Mouse (Mus musculus) limb, embryonic 13.5 days (tissue): Measurements from ENCODE around the gene Nfu1. TPM values are rescaled to one million over a fixed set of nuclear protein-coding genes. Genes with fewer than 3 reads are reported as not detected.

Experiments used
- polyA plus RNA-seq: library from polyadenylated mRNA; unstranded; fragments of >200 nt; fragmentation: Nextera tagmentation; extraction: Ambion mirVana; gene quantifications from 2 replicates; pipeline ENCODE4 v1.2.1, GENCODE M21; 2015

Nfu1 gene
- polyA plus RNA-seq, 1 experiment from 2014 or later, result 105 TPM

Other genes starting within 250 kb of the Nfu1 start
- gene Anxa4, start 215.7 kb upstream of the Nfu1 start, polyA plus RNA-seq, result 30.4 and 31.5 TPM in 2 replicates
- 15.6 and 18.8 TPM in 2 replicates for gene Aak1, start 159.7 kb upstream of the Nfu1 start, polyA plus RNA-seq
- 26.2 and 27.3 TPM in 2 replicates for gene Gfpt1, start 33.6 kb downstream of the Nfu1 start, polyA plus RNA-seq
- 0.56 and 0.59 TPM in 2 replicates for gene D6Ertd527e, start 95.5 kb downstream of the Nfu1 start, polyA plus RNA-seq